Mouse (Mus musculus): Measurements from ENCODE around the gene Wfikkn1. TPM values are rescaled to one million over a fixed set of nuclear protein-coding genes. Genes with fewer than 3 reads are reported as not detected.

Wfikkn1 gene
- total RNA-seq (2015; ENCODE audit: low replicate concordance) (not detected in 2 replicates), total RNA-seq (2017; ENCODE audit: low replicate concordance) (0.26 and 1.7 TPM in 2 replicates)

GRCm38 (mm10) chr17:25880196-25880910 is at the start of gene Wfikkn1:
Wfikkn1 (minus strand) TSS chr17:25880858.
- no peak for ATAC-seq (replicated peaks; ENCODE audit: low FRiP score, poor library complexity, severe bottlenecking)

GRCm38 (mm10) chr17:25925348-25925747 is 44.7 kb upstream of the Wfikkn1 start:
- ATAC-seq (replicated peaks; ENCODE audit: low FRiP score, poor library complexity, severe bottlenecking) = 0 out of 2 replicates have a peak, but pooled peaks have one; percentile 0

GRCm38 (mm10) chr17:25922120-25922519 is 41.5 kb upstream of the Wfikkn1 start:
- no peak for ATAC-seq (replicated peaks; ENCODE audit: low FRiP score, poor library complexity, severe bottlenecking)

- ATAC-seq (replicated peaks; ENCODE audit: low FRiP score, poor library complexity, severe bottlenecking) = peak; percentile 85
Observed at GRCm38 (mm10) chr17:25919786-25920642, 39.4 kb upstream of the Wfikkn1 start.

- 0 out of 2 replicates have a peak, but pooled peaks have one; percentile 11 for ATAC-seq (replicated peaks; ENCODE audit: low FRiP score, poor library complexity, severe bottlenecking)
Observed at GRCm38 (mm10) chr17:25919144-25919785, 38.6 kb upstream of the Wfikkn1 start, which contains the start of gene Rab40c. Rab40c (minus strand) TSS chr17:25919727.

- ATAC-seq (replicated peaks; ENCODE audit: low FRiP score, poor library complexity, severe bottlenecking) = no peak
Observed at GRCm38 (mm10) chr17:25918037-25918750, 37.5 kb upstream of the Wfikkn1 start.

GRCm38 (mm10) chr17:25916931-25917647 is 36.4 kb upstream of the Wfikkn1 start:
- no peak for ATAC-seq (replicated peaks; ENCODE audit: low FRiP score, poor library complexity, severe bottlenecking)

- no peak for ATAC-seq (replicated peaks; ENCODE audit: low FRiP score, poor library complexity, severe bottlenecking)
Observed at GRCm38 (mm10) chr17:25914295-25914694, 33.6 kb upstream of the Wfikkn1 start.

- no peak for ATAC-seq (replicated peaks; ENCODE audit: low FRiP score, poor library complexity, severe bottlenecking)
Observed at GRCm38 (mm10) chr17:25913877-25914275, 33.2 kb upstream of the Wfikkn1 start.

- no peak for ATAC-seq (replicated peaks; ENCODE audit: low FRiP score, poor library complexity, severe bottlenecking)
Observed at GRCm38 (mm10) chr17:25913186-25913876, 32.7 kb upstream of the Wfikkn1 start.

- ATAC-seq (replicated peaks; ENCODE audit: low FRiP score, poor library complexity, severe bottlenecking) = peak; percentile 68
Observed at GRCm38 (mm10) chr17:25911816-25912215, 31.2 kb upstream of the Wfikkn1 start.

- no peak for ATAC-seq (replicated peaks; ENCODE audit: low FRiP score, poor library complexity, severe bottlenecking)
Observed at GRCm38 (mm10) chr17:25907640-25908039, 27.0 kb upstream of the Wfikkn1 start.

GRCm38 (mm10) chr17:25903061-25903460 is 22.4 kb upstream of the Wfikkn1 start:
- ATAC-seq (replicated peaks; ENCODE audit: low FRiP score, poor library complexity, severe bottlenecking) = no peak

GRCm38 (mm10) chr17:25900193-25900592 is 19.5 kb upstream of the Wfikkn1 start:
- ATAC-seq (replicated peaks; ENCODE audit: low FRiP score, poor library complexity, severe bottlenecking) = no peak

GRCm38 (mm10) chr17:25895891-25896290 is 15.2 kb upstream of the Wfikkn1 start:
- no peak for ATAC-seq (replicated peaks; ENCODE audit: low FRiP score, poor library complexity, severe bottlenecking)

- no peak for ATAC-seq (replicated peaks; ENCODE audit: low FRiP score, poor library complexity, severe bottlenecking)
Observed at GRCm38 (mm10) chr17:25895415-25895814, 14.8 kb upstream of the Wfikkn1 start.

GRCm38 (mm10) chr17:25893975-25894617 is 13.4 kb upstream of the Wfikkn1 start:
- peak; percentile 92 for ATAC-seq (replicated peaks; ENCODE audit: low FRiP score, poor library complexity, severe bottlenecking)

- no peak for ATAC-seq (replicated peaks; ENCODE audit: low FRiP score, poor library complexity, severe bottlenecking)
Observed at GRCm38 (mm10) chr17:25888837-25889236, 8.2 kb upstream of the Wfikkn1 start.
